Mouse (Mus musculus) layer of hippocampus, postnatal 10 days (tissue): ENCODE measurements around the gene Olfr1031. TPM values are rescaled to one million over a fixed set of nuclear protein-coding genes. Genes with fewer than 3 reads are reported as not detected.
"Not testable (repeated sequence)": the region's sequence is repeated elsewhere in the genome, so short reads cannot be mapped to it uniquely, and the experiment has no call there.

Experiments used
- DNase-seq, 2 experiments: peaks; one replicate each; pipeline ENCODE4 v3.0.0; 2021; ENCODE audit warnings: low spot score in 2 of 2
- long read RNA-seq: library from polyadenylated mRNA; stranded (forward); transcript quantifications from one replicate; pipeline ENCODE4 v2.0.0, GENCODE M21; 2023
- total RNA-seq, 2 experiments: library from RNA; stranded (reverse); gene quantifications; 2 replicates each; pipeline ENCODE4 v1.2.3; 2021

Olfr1031 gene
- total RNA-seq, result not detected
- long read RNA-seq, result 0 reads

DNA sequence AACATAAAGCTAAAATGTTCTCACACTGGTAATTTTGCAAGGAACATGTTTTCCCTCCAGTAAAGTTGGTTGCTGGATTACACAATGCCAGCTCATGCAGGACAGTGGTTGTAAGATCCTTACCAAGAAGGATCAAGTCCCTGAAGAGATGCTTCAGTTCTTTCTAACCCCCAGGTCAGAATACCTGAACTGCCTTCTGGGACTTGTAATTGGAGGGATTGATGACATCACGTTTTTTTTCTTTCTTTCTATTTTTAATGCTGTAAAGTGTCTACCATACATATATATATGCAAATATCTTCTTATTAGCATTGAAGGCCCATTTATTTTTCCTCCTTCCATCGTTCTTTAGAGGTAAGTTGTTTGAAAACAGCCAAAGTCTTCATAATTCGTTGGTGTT is at the start of gene Olfr1031:
Olfr1031 (plus strand) TSS at position 301 of the 400 bp plus-strand sequence.
- no peak for DNase-seq

DNA sequence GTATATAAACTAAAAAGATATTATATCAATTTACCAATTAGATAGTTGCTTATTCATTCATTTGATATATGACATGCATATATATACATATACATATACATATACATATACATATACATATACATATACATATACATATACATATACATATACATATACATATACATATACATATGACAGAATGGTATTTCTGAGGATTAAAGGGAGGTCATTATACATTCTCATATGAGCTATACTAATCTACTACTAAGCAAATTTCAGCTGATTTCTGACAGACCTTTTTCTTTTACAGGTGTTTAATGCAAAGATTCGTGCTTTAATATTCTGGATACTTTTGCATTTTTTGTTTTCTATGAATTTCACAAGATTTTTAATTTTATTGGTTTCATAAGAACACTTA is 40.0 kb upstream of the Olfr1031 start, which contains the start of gene Olfr1028:
Olfr1028 (plus strand) TSS at position 301 of the 400 bp plus-strand sequence.
- no peak for DNase-seq

GRCm38 (mm10) chr2:85973595-85973994 is 16.5 kb upstream of the Olfr1031 start, which contains the start of gene Olfr1029:
Gene Olfr1029, plus strand, starts transcription at chr2:85973895.
- DNase-seq, result no peak

- DNase-seq, result no peak
Observed at GRCm38 (mm10) chr2:85978976-85979375, 11.1 kb upstream of the Olfr1031 start, which contains the start of gene Olfr1030. Gene Olfr1030, plus strand, starts transcription at chr2:85979276.

GRCm38 (mm10) chr2:86005240-86005639 is 15.1 kb downstream of the Olfr1031 start, which contains the start of gene Olfr1032:
Gene Olfr1032, plus strand, starts transcription at chr2:86005540.
- DNase-seq, result no peak

DNA sequence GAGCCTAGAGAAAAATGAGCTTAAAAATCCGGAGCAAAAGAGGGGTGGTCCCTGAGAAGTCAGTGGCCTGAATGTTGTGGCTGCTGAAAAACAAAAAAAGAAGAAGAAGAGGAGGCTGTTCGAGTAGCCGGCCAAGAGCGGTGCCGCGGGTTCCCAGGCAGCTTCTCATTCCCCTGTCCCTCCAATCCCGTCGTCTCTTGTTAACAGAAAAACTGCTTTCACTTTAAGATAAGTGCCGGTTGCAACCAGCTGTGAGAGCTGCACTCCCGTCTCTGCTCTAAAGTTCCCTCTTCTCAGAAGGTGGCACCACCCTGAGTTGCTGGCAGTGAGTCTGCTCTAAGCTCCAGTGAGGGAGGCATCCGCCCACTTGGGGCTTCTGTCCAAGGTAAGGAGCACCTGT is 30.3 kb downstream of the Olfr1031 start, which contains the start of gene Olfr1033:
Olfr1033 (plus strand) TSS at position 228 of the 400 bp plus-strand sequence.
- DNase-seq, result not testable (repeated sequence)

GRCm38 (mm10) chr2:86021518-86021917 is 31.4 kb downstream of the Olfr1031 start:
- not testable (repeated sequence) for DNase-seq

Other genes with a start within 250 kb of the Olfr1031 start
- gene Olfr1012, start 227.5 kb upstream of the Olfr1031 start, total RNA-seq, result not detected
- gene Olfr1013, start 223.2 kb upstream of the Olfr1031 start, total RNA-seq, result not detected
- gene Olfr1014, start 217.6 kb upstream of the Olfr1031 start, total RNA-seq, result not detected
- gene Olfr1015, start 208.3 kb upstream of the Olfr1031 start, total RNA-seq, result not detected
- gene Olfr1016, start 187.8 kb upstream of the Olfr1031 start, total RNA-seq, result not detected
- not detected for gene Olfr1018, start 171.8 kb upstream of the Olfr1031 start, total RNA-seq
- not detected for gene Olfr1019, start 144.8 kb upstream of the Olfr1031 start, total RNA-seq
- gene Olfr1020, start 143.3 kb upstream of the Olfr1031 start, total RNA-seq, result not detected
- not detected for gene Olfr1022, start 121.7 kb upstream of the Olfr1031 start, total RNA-seq
- gene Olfr1023, start 104.7 kb upstream of the Olfr1031 start, total RNA-seq, result not detected
- not detected for gene Olfr1024, start 85.3 kb upstream of the Olfr1031 start, total RNA-seq
- not detected for gene Olfr1025-ps1, start 75.1 kb upstream of the Olfr1031 start, total RNA-seq
- gene Olfr1026, start 68.7 kb upstream of the Olfr1031 start, total RNA-seq, result not detected
- not detected for gene Olfr1028, start 39.9 kb upstream of the Olfr1031 start, total RNA-seq
- not detected for gene Olfr1029, start 16.4 kb upstream of the Olfr1031 start, total RNA-seq
- gene Olfr1030, start 11.0 kb upstream of the Olfr1031 start, total RNA-seq, result not detected
- not detected for gene Olfr1032, start 15.2 kb downstream of the Olfr1031 start, total RNA-seq
- not detected for gene Olfr1033, start 30.3 kb downstream of the Olfr1031 start, total RNA-seq
- not detected for gene Olfr1034, start 55.6 kb downstream of the Olfr1031 start, total RNA-seq
- gene Olfr1036, start 83.7 kb downstream of the Olfr1031 start, total RNA-seq, result not detected
- not detected for gene Olfr1037, start 97.1 kb downstream of the Olfr1031 start, total RNA-seq
- not detected for gene Olfr1039, start 145.6 kb downstream of the Olfr1031 start, total RNA-seq
- gene Olfr1040, start 156.4 kb downstream of the Olfr1031 start, total RNA-seq, result not detected
- gene Olfr1042, start 171.5 kb downstream of the Olfr1031 start, total RNA-seq, result not detected
- gene Olfr1043, start 177.2 kb downstream of the Olfr1031 start, total RNA-seq, result not detected
- not detected for gene Olfr1044, start 187.5 kb downstream of the Olfr1031 start, total RNA-seq
- not detected for gene Olfr52, start 195.4 kb downstream of the Olfr1031 start, total RNA-seq
- not detected for gene Olfr1045, start 212.7 kb downstream of the Olfr1031 start, total RNA-seq
- gene Olfr1046, start 229.0 kb downstream of the Olfr1031 start, total RNA-seq, result not detected
- gene Olfr1047, start 241.1 kb downstream of the Olfr1031 start, total RNA-seq, result not detected
- not detected for gene Olfr1048, start 250.0 kb downstream of the Olfr1031 start, total RNA-seq